Mouse (Mus musculus) myocyte (in vitro differentiated cells): ENCODE measurements around the gene Palm.

ENCODE experiments used
- POLR2A ChIP-seq: IDR thresholded peaks from one replicate; pipeline ENCODE4 v1.6.1; 2011; ENCODE audit warnings: low read depth, mild to moderate bottlenecking, control low read depth, moderate library complexity; ENCODE audit not compliant: insufficient read length
- TCF3 ChIP-seq: IDR thresholded peaks from one replicate; pipeline ENCODE4 v1.6.1; 2011; ENCODE audit warnings: low read depth, control low read depth; ENCODE audit not compliant: insufficient read length
- USF1 ChIP-seq: IDR thresholded peaks from one replicate; pipeline ENCODE4 v1.6.1; 2011; ENCODE audit warnings: low read depth, mild to moderate bottlenecking, control low read depth, moderate library complexity

- no peak for TF ChIP-seq USF1
- TF ChIP-seq TCF3, result no peak
- no peak for TF ChIP-seq POLR2A
Measured at GRCm38 (mm10) chr10:79754856-79755516, 38.4 kb upstream of the Palm start, which contains the start of gene Fgf22.
